Mouse (Mus musculus) brain, embryonic 14.5 days (tissue): ENCODE measurements around the gene Mfn1. TPM values are rescaled to one million over a fixed set of nuclear protein-coding genes. Genes with fewer than 3 reads are reported as not detected.
A peak's percentile ranks its signal among the peaks of the same experiment; 100 is the strongest.

Experiments
- DNase-seq: peaks from one replicate; pipeline ENCODE4 v3.0.0-alpha.2; 2011; ENCODE audit warnings: low read depth
- CTCF ChIP-seq: fragments of 200-500 bp; IDR thresholded peaks from 2 replicates; pipeline ENCODE4 v1.5.1; 2012; ENCODE audit warnings: inconsistent platforms, mild to moderate bottlenecking, moderate library complexity, borderline replicate concordance; ENCODE audit not compliant: insufficient read depth, insufficient read length; ENCODE audit errors: extremely low read depth
- POLR2A ChIP-seq: fragments of 200-500 bp; IDR thresholded peaks from 2 replicates; pipeline ENCODE4 v1.6.1; 2012; ENCODE audit warnings: mild to moderate bottlenecking, inconsistent platforms, borderline replicate concordance; ENCODE audit not compliant: poor library complexity, insufficient read depth, insufficient read length, severe bottlenecking; ENCODE audit errors: extremely low read depth
- polyA plus RNA-seq: library from polyadenylated mRNA; depleted of rRNA; stranded (reverse); fragments of >200 nt; gene quantifications from 2 replicates; pipeline ENCODE4 v1.2.3, GENCODE M21; 2012; rRNA removed

Mfn1 gene
- polyA plus RNA-seq, result 43.9 and 61.0 TPM in 2 replicates

- DNase-seq, result peak; percentile 97
- TF ChIP-seq CTCF (no peak), POLR2A (peak; percentile 79; the same call in 1 of the 2 replicates)
Observed at GRCm38 (mm10) chr3:32529303-32529898, at the start of gene Mfn1. Gene Mfn1, plus strand, starts transcription at chr3:32529465.

DNA sequence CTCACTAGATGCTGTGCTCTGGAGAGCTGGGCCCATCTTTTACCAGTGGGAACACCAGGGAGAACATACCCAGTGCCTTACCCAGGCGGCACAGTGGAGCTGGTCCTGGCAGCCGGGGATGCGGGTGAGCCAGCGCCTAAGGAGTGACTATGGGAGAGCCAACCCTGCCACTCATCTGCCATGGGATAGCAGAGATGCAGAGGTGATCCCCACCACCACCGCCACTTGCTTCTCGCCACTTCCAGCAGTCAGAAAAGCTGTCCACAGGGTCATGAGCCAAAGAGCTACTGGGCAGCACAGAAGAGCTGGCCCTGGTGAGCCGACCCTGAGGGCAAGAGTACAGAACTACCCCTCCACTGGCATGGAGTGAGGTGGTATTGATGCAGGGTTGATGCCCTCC, 49.3 kb upstream of the Mfn1 start:
- no peak for DNase-seq
- TF ChIP-seq CTCF (no peak), POLR2A (no peak)

- DNase-seq, result no peak
- no peak for TF ChIP-seq CTCF
- no peak for TF ChIP-seq POLR2A
Observed at GRCm38 (mm10) chr3:32483035-32483434, 46.2 kb upstream of the Mfn1 start.

- DNase-seq, result no peak
- TF ChIP-seq CTCF, result no peak
- no peak for TF ChIP-seq POLR2A
Observed at GRCm38 (mm10) chr3:32486543-32486942, 42.7 kb upstream of the Mfn1 start.

- no peak for TF ChIP-seq CTCF
- TF ChIP-seq POLR2A, result no peak
- no peak for DNase-seq
Observed at GRCm38 (mm10) chr3:32488172-32488571, 41.1 kb upstream of the Mfn1 start.

- no peak for TF ChIP-seq POLR2A
- TF ChIP-seq CTCF, result no peak
- no peak for DNase-seq
Observed at GRCm38 (mm10) chr3:32490076-32490927, 39.0 kb upstream of the Mfn1 start.

GRCm38 (mm10) chr3:32490928-32491315, 38.3 kb upstream of the Mfn1 start:
- DNase-seq, result no peak
- TF ChIP-seq POLR2A, result no peak
- TF ChIP-seq CTCF, result no peak

DNA sequence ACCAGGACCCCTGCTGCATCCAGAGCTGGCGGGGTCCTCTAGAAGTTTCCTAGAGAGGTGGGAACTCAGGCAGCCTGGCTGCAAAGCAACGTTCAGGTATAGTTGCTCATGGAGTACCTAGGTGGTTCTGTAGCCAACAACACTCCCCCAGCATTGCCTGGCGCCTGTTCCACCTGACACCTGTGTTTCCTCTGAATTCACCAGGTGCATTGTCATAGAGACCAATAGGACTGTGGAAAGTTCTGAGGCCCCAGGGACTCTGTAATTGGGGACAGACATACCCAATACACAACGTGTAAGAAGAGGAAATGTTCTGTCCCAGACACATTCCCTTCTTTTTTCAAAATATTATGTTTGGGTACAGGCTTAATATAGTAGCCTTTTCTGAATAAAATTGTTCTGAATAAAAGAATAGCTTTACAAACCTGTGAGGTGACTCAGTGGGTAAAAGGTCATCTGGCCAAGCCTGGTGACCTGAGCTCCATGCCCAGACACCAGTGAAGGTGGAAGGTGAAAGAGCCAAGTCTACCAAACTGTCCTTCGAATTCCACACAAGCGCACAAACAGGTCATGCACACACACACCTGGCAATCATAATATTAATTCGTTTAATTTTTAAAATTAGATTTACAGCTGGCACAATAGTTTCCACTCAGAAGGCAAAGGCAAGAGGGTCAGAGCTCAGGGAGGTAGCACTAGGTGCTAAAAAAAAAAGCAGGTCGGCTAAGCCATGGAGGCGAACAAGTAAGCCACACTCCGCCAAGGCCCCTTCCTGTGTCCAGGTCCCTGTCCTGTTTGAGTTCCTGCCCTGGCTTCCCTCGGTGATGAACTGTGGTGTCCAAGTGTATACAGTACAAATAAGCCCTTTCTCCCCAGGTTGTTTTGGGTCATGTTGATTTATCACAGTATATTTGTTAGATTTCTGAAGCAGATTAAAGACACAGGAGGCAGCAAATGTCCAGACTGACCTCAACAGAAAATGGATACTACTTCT, 36.9 kb upstream of the Mfn1 start, which contains the start of gene Kcnmb3:
Kcnmb3 (minus strand) TSS at position 135 of the 994 bp plus-strand sequence.
- DNase-seq, result no peak
- TF ChIP-seq CTCF (no peak), POLR2A (no peak)

- TF ChIP-seq POLR2A (no peak), CTCF (peak; percentile 16; the same call in 1 of the 2 replicates)
- no peak for DNase-seq
Observed at GRCm38 (mm10) chr3:32494387-32495087, 34.7 kb upstream of the Mfn1 start.

DNA sequence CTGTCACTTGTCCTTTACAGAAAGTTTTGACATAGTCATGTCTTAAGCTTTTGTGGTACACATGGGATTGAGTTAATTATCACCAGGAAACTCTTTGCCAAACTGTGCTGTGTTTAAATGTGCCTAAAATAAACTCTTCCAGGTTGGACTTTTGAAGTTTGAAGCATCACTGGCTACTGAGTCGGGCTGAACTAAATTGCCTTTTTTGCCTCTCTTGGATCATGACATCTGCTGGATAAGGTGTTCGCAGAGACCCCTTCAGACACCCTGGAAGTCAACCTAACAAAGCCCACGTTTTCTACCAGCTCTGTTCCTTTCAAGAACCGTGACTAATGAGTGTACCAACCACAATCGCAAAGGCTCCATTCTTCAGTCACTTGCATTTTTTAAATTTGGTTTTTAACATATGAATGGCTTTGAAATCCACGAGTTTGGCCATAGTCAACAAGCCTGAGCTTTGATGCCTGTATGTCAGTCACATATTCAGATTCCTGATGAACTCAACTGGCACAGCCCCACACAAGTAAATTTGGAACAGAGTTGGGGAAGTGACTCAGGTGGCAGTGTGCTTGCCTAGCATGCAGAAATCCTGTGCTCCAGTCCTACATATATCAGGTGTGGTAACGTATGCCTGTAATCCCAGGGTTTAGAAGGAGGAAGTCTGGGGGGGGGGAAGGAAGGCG, 34.0 kb upstream of the Mfn1 start:
- TF ChIP-seq CTCF (no peak), POLR2A (no peak)
- peak; percentile 26 for DNase-seq

DNA sequence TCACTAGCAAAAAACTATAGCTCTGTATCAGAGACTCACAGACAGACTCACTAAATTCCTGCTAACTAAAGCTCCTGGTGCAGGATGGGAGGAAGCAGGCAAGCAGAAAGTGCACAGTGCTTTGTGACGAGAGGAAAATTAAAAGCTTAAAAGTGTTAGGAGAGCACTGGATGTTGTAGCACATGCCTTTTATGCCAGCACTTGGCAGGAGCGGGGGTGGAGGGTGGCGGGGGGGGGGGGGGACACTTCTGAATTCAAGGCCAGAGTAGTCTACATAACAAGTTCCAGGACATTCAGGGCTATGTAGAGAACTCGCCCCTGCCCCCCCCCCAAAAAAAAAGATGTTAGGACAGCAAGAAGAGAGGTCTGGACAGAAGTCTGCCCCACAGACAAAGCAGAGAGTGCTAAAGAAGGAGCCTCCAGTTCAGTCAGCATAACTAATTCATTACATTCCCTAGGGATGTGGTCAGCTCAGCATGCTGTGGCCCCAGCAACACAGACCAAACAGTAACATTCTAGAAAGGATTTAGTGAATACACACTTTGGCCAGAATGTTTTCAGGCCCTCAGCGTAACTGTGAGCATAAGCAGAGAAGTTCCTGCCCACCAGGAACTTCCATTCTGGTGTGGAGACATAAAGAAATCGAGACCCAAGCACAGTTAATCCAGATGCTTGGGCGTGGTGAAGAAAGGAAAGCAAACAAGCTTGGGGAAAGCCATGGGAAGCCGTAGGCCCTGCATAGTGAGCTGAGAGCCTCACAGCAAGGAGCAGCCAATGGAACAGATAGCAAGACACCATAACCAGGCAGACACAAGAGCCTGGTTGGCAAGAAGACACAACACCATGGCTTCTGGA, 33.2 kb upstream of the Mfn1 start:
- TF ChIP-seq POLR2A, result no peak
- TF ChIP-seq CTCF, result no peak
- peak; percentile 33 for DNase-seq

DNA sequence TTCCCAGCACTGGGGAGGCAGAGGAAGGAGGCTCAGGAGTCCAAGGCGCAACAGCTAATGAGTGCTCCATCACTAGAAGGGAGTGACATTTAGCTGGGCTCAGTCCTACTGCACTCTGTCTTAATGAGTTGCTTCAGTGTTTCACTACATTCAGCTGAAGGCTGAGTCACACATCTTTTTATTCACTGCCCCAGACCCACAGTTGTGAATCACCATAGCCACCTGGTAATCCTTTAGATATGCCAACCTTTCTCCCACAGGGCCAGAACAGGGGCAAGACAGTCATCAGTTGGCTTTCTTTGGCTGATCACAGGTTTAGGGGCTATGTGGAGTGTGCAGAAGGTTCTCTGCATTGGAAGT, 32.6 kb upstream of the Mfn1 start:
- DNase-seq, result no peak
- TF ChIP-seq POLR2A, result no peak
- no peak for TF ChIP-seq CTCF
